In genomic region chr17:31557124-31557880, GRCm38 (mm10) we compare ENCODE assay signal across 8 mouse cellular contexts. TPM values are rescaled to one million over a fixed set of nuclear protein-coding genes. Genes with fewer than 3 reads are reported as not detected.
DNase-seq lines count a peak whose midpoint lies in the region; ATAC-seq and TF ChIP-seq lines count a peak whose summit lies in the region.

No protein-coding gene starts in this region.

- peak overlapping the region; percentile 43 for H3K4me3 ChIP-seq in thymus, adult 2 months (ENCODE audit: control insufficient read depth, insufficient read depth, low read length)
- H3K4me3 ChIP-seq in forebrain, embryonic 16.5 days (replicated peaks; ENCODE audit: low read length): no peak overlapping the region
- H3K4me3 ChIP-seq in hindbrain, embryonic 16.5 days (ENCODE audit: low read length): no peak overlapping the region
- H3K4me3 ChIP-seq in midbrain, embryonic 12.5 days: no peak overlapping the region

- no peaks in the 10 kb centered on the region for H3K27me3 ChIP-seq in thymus, adult 2 months (ENCODE audit: control insufficient read depth, insufficient read depth, low read length)
- H3K27me3 ChIP-seq in forebrain, embryonic 16.5 days (replicated peaks; ENCODE audit: control insufficient read depth, insufficient read depth, low read length): no peaks in the 10 kb centered on the region
- no peaks in the 10 kb centered on the region for H3K27me3 ChIP-seq in hindbrain, embryonic 16.5 days (replicated peaks; ENCODE audit: control insufficient read depth, insufficient read depth, low read length)
- no peaks in the 10 kb centered on the region for H3K27me3 ChIP-seq in midbrain, embryonic 12.5 days

- H3K36me3 ChIP-seq in thymus, adult 2 months (ENCODE audit: control insufficient read depth, insufficient read depth, low read length): no peaks in the 10 kb centered on the region
- no peaks in the 10 kb centered on the region for H3K36me3 ChIP-seq in forebrain, embryonic 16.5 days (ENCODE audit: control insufficient read depth, insufficient read depth)
- no peaks in the 10 kb centered on the region for H3K36me3 ChIP-seq in hindbrain, embryonic 16.5 days (ENCODE audit: control insufficient read depth, insufficient read depth, low read length)
- no peaks in the 10 kb centered on the region for H3K36me3 ChIP-seq in midbrain, embryonic 12.5 days

- no peak for TF ChIP-seq POLR2A in thymus, adult 2 months (IDR thresholded peaks at IDR 0.05; ENCODE audit: control insufficient read depth, extremely low read depth, insufficient read depth, low read length, poor library complexity)

- no peak overlapping the region for H3K4me2 ChIP-seq in forebrain, embryonic 16.5 days (ENCODE audit: low read length)
- H3K4me2 ChIP-seq in hindbrain, embryonic 16.5 days (ENCODE audit: low read length): no peak overlapping the region
- H3K4me2 ChIP-seq in midbrain, embryonic 12.5 days (replicated peaks): no peak overlapping the region

- no peaks in the 10 kb centered on the region for H3K9me3 ChIP-seq in forebrain, embryonic 16.5 days (ENCODE audit: control insufficient read depth, low read length)
- no peaks in the 10 kb centered on the region for H3K9me3 ChIP-seq in hindbrain, embryonic 16.5 days (ENCODE audit: control insufficient read depth, low read length)
- no peaks in the 10 kb centered on the region for H3K9me3 ChIP-seq in midbrain, embryonic 12.5 days

- 69% methylated on average over 11 of the region's 11 CpGs for WGBS in thymus, adult 2 months
- WGBS in forebrain, embryonic 16.5 days: 51% methylated on average over 11 of the region's 11 CpGs
- WGBS in hindbrain, embryonic 16.5 days: 43% methylated on average over 11 of the region's 11 CpGs
- WGBS in midbrain, embryonic 12.5 days: 68% methylated on average over 11 of the region's 11 CpGs

- DNase-seq in thymus, adult 2 months: no peak
- no peak for DNase-seq in thymus, postnatal 25 days
- no peak for DNase-seq in layer of hippocampus, adult 8-10 months (ENCODE audit: low spot score in 2 of 2)
- DNase-seq in adrenal gland, adult 8-10 months: no peak
- no peak for DNase-seq in right cerebral cortex, postnatal 14 days

- 0 out of 2 replicates have a peak overlapping the region, but pooled peaks have one; percentile 15 for H3K9ac ChIP-seq in forebrain, embryonic 16.5 days (replicated peaks; ENCODE audit: low read depth, low read length)
- no peak overlapping the region for H3K9ac ChIP-seq in hindbrain, embryonic 16.5 days (ENCODE audit: low read depth, low read length)
- H3K9ac ChIP-seq in midbrain, embryonic 12.5 days (replicated peaks): no peak overlapping the region

- H3K27ac ChIP-seq in thymus, adult 2 months (ENCODE audit: control insufficient read depth, insufficient read depth, low read length): peak overlapping the region; percentile 42; the same call in 1 of the 2 replicates
- H3K27ac ChIP-seq in forebrain, embryonic 16.5 days (ENCODE audit: low read length): peak overlapping the region; percentile 67
- peak overlapping the region; percentile 52 for H3K27ac ChIP-seq in hindbrain, embryonic 16.5 days (ENCODE audit: low read depth, low read length)
- H3K27ac ChIP-seq in midbrain, embryonic 12.5 days (replicated peaks): peak overlapping the region; percentile 35; the same call in 1 of the 2 replicates

- H3K4me1 ChIP-seq in thymus, adult 2 months (replicated peaks; ENCODE audit: control insufficient read depth, insufficient read depth, low read length): peaks cover 23% of the 10 kb centered on the region
- peaks cover 13% of the 10 kb centered on the region for H3K4me1 ChIP-seq in forebrain, embryonic 16.5 days (replicated peaks; ENCODE audit: control insufficient read depth, insufficient read depth, low read length)
- H3K4me1 ChIP-seq in hindbrain, embryonic 16.5 days (ENCODE audit: control insufficient read depth, insufficient read depth, low read depth, low read length): peaks cover 12% of the 10 kb centered on the region
- H3K4me1 ChIP-seq in midbrain, embryonic 12.5 days: peaks cover 11% of the 10 kb centered on the region

- no peak for TF ChIP-seq CTCF in thymus, adult 2 months (IDR thresholded peaks at IDR 0.05; ENCODE audit: borderline replicate concordance, control insufficient read depth, extremely low read depth, insufficient read depth, low read length, poor library complexity)

- peak; percentile 82 for ATAC-seq in forebrain, embryonic 16.5 days
- ATAC-seq in hindbrain, embryonic 16.5 days: peak; percentile 73
- no peak for ATAC-seq in midbrain, embryonic 12.5 days (ENCODE audit: low FRiP score, low read depth)

RNA-seq across cellular contexts. Expression of gene Pknox1, which starts 7.2 kb away (rescaled TPM):
- 73.6 and 80.5 TPM in 2 replicates for polyA plus RNA-seq in thymus, adult 2 months (2012; rRNA removed)
- 32.2 and 36.0 TPM in 2 replicates for polyA plus RNA-seq in forebrain, embryonic 16.5 days (2015; fragmentation: Nextera tagmentation; extraction: Ambion mirVana)
- 33.0 and 35.1 TPM in 2 replicates for polyA plus RNA-seq in hindbrain, embryonic 16.5 days (2015; fragmentation: Nextera tagmentation; extraction: Ambion mirVana)
- polyA plus RNA-seq in midbrain, embryonic 12.5 days (2016; fragmentation: Nextera tagmentation; extraction: Ambion mirVana): 25.2 and 25.7 TPM in 2 replicates
- total RNA-seq in layer of hippocampus, adult 8-10 months (2022): 10 to 100 TPM; 12.9 to 17.5 (median 15.9) TPM
- total RNA-seq in adrenal gland, adult 8-10 months (2022): 10 to 100 TPM; 20.6 to 28.1 (median 24.2) TPM

RNA-seq across cellular contexts. Expression of gene Ndufv3, which starts 37.4 kb away (rescaled TPM):
- polyA plus RNA-seq in thymus, adult 2 months (2012; rRNA removed): 122 and 128 TPM in 2 replicates
- 294 and 316 TPM in 2 replicates for polyA plus RNA-seq in forebrain, embryonic 16.5 days (2015; fragmentation: Nextera tagmentation; extraction: Ambion mirVana)
- polyA plus RNA-seq in hindbrain, embryonic 16.5 days (2015; fragmentation: Nextera tagmentation; extraction: Ambion mirVana): 431 and 478 TPM in 2 replicates
- 257 and 265 TPM in 2 replicates for polyA plus RNA-seq in midbrain, embryonic 12.5 days (2016; fragmentation: Nextera tagmentation; extraction: Ambion mirVana)
- total RNA-seq in layer of hippocampus, adult 8-10 months (2022): 100 to 1,000 TPM; 239 to 270 (median 244) TPM
- total RNA-seq in adrenal gland, adult 8-10 months (2022): 100 to 1,000 TPM; 254 to 452 (median 371) TPM

RNA-seq across cellular contexts. Expression of gene Wdr4, which starts 37.5 kb away (rescaled TPM):
- polyA plus RNA-seq in thymus, adult 2 months (2012; rRNA removed): 36.5 and 39.1 TPM in 2 replicates
- polyA plus RNA-seq in forebrain, embryonic 16.5 days (2015; fragmentation: Nextera tagmentation; extraction: Ambion mirVana): 39.4 and 43.8 TPM in 2 replicates
- 38.1 and 41.2 TPM in 2 replicates for polyA plus RNA-seq in hindbrain, embryonic 16.5 days (2015; fragmentation: Nextera tagmentation; extraction: Ambion mirVana)
- polyA plus RNA-seq in midbrain, embryonic 12.5 days (2016; fragmentation: Nextera tagmentation; extraction: Ambion mirVana): 42.2 and 43.7 TPM in 2 replicates
- total RNA-seq in layer of hippocampus, adult 8-10 months (2022): 10 to 100 TPM; 20.3 to 32.1 (median 23.7) TPM
- 10 to 100 TPM; 21.5 to 30.9 (median 26.1) TPM for total RNA-seq in adrenal gland, adult 8-10 months (2022)
